Mouse (Mus musculus): ENCODE results near the gene Noc3l.

Noc3l gene

GRCm38 (mm10) chr19:38758685-38759472 is 60.2 kb downstream of the Noc3l start:
- no peak for DNase-seq (ENCODE audit: low read depth)

- DNase-seq (ENCODE audit: low read depth) = no peak
Observed at GRCm38 (mm10) chr19:38758056-38758455, 61.0 kb downstream of the Noc3l start.

GRCm38 (mm10) chr19:38757161-38757560 is 61.9 kb downstream of the Noc3l start:
- no peak for DNase-seq (ENCODE audit: low read depth)

- no peak for DNase-seq (ENCODE audit: low read depth)
Observed at GRCm38 (mm10) chr19:38750192-38750591, 68.8 kb downstream of the Noc3l start.

- DNase-seq (ENCODE audit: low read depth) = peak; percentile 6
Observed at GRCm38 (mm10) chr19:38746492-38747014, 72.5 kb downstream of the Noc3l start.

GRCm38 (mm10) chr19:38745810-38746491 is 73.1 kb downstream of the Noc3l start:
- no peak for DNase-seq (ENCODE audit: low read depth)

GRCm38 (mm10) chr19:38744546-38744945 is 74.5 kb downstream of the Noc3l start:
- DNase-seq (ENCODE audit: low read depth) = no peak
